Mouse (Mus musculus) layer of hippocampus, adult 8-10 months (tissue): ENCODE data around the gene Siva1. TPM values are rescaled to one million over a fixed set of nuclear protein-coding genes. Genes with fewer than 3 reads are reported as not detected.
A peak's percentile ranks its signal among the peaks of the same experiment; 100 is the strongest.

Experiments
- DNase-seq, 2 experiments: peaks; one replicate each; pipeline ENCODE4 v3.0.0; 2022; ENCODE audit warnings: low spot score in 2 of 2
- total RNA-seq, 4 experiments: library from RNA; stranded (reverse); gene quantifications; 2 replicates each; pipeline ENCODE4 v1.2.4; 2022

Gene Siva1
- 10 to 100 TPM; 20.8 to 23.5 (median 22.1) TPM for total RNA-seq

DNA sequence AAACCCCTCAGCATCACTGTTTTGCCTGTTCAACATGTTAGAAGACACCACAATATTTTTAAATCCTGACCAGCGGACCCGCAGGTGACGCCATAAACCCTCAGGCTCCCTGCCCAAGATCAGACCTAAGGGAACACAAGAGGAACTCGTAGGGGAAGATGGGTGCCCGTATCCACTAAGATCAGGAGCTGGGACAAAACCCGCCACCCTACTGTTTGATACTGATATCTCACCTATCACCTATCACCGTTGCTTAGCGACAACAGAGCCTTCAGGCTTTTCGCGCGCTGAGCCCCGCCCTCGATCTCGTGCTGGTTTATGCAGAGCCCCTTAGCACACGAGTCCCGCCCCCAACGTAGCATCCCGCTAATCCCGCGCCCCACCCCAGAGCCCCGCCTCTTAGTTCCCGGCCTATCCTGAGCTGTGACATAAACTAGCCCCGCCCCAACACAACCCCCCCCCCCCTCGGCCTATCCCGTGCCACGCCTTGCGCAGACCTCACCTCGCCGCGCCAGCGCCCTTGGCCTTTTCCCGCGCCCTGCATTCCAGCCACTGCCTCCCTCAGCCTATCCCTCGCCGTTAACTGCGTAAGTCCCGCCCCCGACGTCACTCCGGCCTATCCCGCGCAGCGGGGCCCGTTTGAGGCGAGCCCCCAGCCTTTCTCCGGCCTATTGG, at the start of gene Siva1:
Siva1 (plus strand) TSS at position 500 of the 675 bp plus-strand sequence.
- DNase-seq = peak; percentile 96 to 97

DNA sequence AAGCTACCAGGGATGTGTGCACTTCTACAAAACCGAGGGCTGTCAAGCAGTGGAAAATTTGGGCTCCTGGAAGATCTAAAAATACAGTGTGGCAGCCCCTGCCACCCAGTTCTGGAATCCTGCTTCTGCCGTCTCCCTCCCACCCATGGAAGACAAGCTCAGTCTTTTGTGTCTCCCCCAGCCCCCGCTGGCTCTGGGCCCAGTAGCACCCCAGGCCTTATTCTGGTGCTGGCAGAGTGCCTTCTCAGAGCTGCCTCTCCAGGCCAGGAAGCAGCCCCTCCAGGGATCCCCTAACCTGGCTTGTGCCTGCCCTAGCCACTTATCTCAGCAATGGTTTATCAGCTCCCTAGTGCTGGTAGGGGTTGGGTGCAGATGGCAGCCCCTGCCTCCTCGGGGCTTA, 49.5 kb upstream of the Siva1 start:
- DNase-seq = no peak

DNA sequence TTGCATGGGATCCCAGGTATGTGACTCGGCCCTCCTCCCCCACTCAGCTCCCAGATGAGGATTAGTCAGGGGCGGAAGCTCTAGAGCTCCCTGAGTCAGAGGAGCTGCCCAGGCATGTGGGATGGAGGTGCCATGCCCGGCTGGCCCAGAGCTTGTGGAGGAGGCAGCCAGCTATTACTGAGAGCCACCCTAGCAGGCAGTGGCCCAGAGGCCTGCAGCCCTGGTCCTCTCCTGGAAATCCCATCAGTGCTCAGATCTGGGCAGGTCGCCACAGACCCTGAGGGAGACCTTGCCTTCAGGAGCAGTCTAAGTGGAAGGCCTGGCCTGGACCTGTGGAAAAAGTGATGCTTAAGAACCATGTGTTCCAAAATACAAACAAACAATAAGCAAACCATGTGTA, 48.9 kb upstream of the Siva1 start:
- no peak for DNase-seq

DNA sequence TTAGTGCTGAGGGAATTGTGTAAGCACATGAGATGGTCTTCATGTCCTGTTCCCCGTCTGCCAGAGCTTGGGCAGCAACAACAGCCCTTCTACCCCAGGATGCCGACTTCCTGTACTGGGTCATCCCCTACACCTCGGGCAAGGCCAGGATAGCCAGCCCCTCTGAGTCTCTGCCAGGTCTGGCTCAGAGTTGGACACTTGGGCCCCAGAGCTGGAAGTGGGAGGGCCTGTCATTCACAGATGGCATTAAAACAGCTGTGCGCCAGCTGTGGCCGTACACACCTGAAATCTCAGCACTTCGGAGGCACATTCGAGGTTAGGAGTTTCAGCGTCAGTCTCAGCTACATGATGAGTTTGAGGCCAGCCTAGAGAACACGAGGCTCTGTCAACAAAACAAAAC, 48.0 kb upstream of the Siva1 start:
- no peak for DNase-seq

DNA sequence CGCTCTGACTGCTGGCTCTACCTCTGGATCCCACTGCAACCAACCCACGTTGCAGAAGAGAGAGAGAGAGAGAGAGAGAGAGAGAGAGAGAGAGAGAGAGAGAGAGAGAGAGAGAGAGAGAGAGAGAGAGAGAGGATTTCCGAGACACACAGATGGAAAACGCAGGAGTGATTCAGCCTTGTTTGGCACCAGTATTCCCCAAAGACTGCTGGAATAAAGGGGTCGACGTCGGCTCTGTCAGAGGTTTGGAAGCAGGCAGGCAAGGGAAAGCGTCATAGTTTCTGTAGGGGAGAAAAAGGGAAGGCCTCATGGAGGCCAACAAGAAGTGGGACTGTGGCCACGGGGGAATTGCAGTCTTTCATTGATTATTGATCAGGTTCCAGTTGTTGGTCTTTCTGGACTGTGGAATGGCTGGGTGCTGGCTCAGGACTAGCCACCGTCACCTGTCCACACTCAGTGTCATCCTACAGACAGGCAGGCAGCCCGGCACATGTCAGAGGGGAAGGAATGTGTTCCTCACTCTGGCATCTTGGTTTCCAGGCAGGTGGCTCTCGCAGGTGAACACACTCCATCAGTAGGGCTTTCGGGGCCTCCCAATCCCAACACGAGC, 47.5 kb upstream of the Siva1 start:
- no peak for DNase-seq

DNA sequence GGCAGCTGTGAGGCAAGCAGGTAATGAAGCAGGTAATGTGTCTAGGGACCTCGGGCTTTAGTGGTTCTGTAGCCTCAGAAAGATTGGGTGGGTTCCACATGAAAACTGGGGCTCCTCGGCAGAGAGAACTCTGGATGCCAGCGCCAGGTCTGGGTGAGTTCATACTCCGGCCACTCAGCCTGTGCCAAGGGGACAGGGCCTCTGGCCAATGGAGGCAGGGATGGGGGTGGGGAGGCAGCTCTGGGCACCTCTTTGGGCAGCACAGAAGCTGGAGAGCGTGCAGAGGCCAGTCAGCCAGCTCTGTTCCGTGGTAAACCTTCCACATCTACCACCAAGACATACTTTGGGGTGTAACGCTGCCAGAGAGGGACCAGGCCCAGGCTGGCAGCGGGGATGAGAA, 46.9 kb upstream of the Siva1 start:
- peak; percentile 63 to 67 for DNase-seq

DNA sequence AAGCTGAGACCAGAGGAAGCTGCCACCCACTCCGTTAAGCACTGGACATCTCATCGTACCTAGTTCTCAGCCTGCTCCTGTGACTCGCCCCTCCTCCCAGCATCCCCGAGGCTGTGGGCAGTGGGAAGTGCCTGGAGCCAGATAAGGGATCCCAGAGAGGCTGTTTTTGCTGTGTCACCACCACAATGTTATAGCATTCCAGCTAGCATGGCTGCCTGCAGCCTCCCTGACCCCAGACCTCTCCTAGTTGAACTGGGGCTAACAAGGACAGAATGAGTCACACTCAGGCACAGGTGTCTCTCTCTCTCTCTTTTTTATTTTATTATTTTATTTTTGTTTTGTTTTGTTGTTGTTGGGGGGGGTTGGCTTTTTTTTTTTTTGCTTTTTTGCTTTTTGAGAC, 45.3 kb upstream of the Siva1 start:
- no peak for DNase-seq

DNA sequence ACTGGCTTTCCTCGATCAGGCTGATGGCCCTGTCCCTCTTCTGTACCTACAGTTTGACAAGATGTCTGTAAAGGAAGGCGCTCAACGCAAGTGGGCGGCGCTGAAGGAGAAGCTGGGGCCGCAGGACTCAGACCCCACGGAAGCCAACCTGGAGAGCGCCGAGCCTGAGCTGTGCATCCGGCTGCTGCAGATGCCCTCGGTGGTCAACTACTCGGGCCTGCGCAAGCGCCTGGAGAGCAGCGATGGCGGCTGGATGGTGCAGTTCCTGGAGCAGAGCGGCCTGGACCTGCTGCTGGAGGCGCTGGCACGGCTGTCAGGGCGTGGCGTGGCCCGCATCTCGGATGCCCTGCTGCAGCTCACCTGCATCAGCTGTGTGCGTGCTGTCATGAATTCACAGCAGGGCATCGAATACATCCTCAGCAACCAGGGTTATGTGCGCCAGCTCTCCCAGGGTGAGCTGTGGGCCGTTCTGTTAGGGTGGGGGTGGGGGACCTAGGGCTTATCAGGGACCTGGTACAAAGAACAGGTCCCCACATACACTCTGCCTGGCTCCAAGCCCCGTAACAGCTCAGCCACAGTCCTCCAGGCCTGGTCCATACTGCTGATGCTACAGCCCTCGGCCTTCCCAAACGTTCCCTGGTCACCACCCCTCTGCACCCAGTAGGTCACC, 44.4 kb upstream of the Siva1 start:
- DNase-seq = no peak

DNA sequence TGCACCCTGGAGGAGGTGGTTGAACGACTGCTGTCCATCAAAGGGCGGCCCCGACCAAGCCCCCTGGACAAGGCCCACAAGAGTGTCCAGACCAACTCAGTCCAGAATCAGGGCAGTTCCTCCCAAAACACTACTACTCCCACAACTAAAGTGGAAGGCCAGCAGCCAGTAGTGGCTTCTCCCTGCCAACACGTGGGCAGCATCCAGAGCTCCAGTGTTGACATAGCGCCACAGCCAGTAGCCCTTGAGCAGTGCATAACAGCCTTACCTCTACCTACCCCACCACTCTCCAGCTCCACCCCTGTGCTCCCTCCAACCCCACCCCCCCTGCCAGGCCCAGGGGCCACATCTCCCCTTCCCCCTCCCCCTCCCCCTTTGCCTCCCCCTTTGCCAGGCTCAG, 40.5 kb upstream of the Siva1 start:
- DNase-seq = no peak

DNA sequence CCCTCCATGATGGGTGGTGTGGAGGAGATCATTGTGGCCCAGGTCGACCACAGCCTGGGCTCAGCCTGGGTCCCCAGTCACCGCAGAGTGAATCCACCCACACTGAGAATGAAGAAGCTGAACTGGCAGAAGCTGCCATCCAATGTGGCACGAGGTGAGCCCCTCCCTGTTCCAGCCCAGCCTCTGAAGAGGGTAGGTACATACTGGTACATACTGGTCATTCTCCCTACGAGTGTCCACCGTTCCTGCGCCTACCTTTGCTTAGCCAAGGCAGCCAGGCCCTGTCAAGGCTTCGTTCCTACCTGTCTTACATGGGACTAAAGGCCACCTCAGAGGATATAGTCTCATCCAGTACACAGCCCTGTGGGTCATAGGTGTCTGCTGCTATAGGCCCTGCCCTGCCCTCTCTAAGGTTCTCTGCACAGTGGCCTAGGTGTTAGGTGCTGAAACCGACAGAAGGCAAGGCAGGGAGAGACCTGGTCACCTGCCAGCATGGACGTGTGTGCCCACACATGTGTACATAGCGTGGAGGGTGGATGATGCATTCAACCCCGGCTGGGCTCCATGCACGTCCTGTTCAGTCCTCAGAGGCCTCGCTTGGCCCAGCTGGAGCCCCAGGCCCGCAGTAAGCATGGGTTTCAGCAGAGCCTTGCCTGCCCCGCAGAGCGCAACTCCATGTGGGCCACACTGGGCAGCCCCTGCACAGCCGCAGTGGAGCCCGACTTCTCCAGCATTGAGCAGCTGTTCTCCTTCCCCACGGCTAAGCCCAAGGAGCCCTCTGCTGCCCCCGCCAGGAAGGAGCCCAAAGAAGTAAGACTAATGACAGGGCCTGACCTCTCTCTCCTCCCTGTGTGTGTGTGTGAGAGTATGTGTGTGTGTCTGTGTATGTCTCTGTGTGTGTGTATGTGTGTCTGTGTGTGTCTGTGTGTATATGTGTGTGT, 39.5 kb upstream of the Siva1 start:
- DNase-seq = peak in 1 of 2 experiments; percentile 44

DNA sequence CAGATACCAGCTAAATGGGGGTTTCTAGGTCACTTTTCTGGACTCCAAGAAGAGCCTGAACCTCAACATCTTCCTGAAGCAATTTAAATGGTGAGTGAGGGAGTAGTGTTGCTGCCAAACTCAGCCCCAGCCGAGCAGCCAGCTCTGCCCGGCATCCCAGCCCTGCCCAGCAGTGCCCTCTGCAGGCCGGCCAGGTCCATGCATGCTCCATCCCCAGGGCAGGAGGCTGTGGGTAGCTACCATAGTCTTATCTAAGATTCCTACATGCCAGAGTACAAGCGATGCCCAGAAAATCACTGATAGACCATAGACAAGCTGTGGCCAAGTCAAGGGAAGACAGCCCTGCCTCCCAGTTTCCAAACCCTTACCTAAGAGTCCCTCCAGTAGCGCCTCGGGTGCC, 38.7 kb upstream of the Siva1 start:
- peak; percentile 64 to 84 for DNase-seq

DNA sequence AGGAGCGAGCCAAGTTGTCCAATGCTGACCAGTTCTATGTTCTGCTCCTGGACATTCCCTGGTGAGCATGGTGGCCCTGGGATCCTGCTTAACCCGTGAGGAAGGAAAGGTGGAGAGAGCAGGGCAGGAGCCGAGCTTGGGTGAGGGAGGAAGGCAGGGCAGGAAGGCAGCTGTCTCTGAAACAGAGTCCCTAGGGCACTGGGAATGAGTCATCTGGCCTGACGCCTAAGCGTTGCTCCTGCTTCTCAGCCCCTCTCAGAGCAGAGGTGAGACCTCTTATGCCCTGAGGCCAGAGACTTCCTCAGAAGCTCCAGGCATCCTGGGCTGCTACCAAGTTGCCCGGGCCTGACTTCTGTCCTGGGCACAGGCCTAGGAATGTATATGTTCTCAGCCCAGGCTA, 37.5 kb upstream of the Siva1 start:
- no peak for DNase-seq

DNA sequence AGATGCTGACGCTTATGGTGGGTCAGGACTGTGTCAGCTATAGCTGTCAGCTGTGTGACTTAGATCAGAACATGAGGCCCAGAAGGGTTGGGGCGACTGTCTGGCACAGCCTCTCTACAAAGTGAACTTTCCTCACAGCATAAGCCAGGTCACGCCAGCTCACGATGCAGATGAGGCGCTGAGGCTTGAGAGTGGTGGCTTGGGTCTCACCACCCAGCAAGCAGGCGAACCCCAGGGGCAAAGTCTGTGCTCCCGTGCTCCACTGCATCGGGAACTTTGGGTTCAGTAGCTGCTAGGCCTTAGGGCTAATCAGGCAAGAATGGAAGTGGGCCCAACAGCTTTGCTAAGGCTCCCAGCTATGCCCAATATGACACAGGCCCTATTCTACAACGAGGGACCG, 35.4 kb upstream of the Siva1 start:
- no peak for DNase-seq

DNA sequence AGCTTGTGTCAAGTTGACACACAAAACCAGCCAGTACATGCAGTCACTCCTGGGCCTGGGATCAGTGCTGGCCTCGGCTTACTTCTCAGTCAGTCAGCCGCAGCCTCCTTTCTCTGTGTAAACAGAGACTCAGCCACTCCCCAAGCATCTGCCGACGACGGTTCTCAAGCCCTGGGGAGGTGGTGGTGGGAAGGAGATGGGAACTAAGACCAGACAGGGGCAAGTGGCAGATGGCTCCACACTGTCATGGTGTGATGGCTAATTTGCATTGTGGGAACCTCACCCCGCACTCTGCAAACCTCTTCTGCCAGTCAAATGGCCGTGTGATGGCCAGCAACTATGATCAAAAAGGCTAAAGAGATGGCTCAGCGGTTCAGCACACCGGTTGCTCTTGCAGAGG, 27.8 kb upstream of the Siva1 start:
- DNase-seq = no peak

DNA sequence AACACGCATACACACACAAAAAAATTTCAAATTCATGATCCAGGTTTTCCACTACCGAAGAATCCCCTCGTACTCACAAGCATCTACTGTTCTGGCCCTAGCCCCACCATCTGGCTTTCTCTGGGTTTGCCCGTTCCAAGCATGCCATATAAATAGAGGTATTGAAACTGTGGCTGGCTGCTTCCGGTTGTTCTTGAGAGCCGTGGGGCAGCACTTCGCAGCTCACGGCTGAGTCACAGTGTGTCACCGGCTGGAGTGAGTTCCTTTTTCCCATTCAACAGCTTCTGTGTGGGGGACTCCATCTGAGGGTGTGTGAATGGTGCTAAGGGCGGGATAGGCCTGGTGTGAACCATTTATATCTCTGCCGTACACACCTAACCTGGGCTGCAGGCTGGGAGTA, 27.3 kb upstream of the Siva1 start:
- peak; percentile 69 to 74 for DNase-seq

DNA sequence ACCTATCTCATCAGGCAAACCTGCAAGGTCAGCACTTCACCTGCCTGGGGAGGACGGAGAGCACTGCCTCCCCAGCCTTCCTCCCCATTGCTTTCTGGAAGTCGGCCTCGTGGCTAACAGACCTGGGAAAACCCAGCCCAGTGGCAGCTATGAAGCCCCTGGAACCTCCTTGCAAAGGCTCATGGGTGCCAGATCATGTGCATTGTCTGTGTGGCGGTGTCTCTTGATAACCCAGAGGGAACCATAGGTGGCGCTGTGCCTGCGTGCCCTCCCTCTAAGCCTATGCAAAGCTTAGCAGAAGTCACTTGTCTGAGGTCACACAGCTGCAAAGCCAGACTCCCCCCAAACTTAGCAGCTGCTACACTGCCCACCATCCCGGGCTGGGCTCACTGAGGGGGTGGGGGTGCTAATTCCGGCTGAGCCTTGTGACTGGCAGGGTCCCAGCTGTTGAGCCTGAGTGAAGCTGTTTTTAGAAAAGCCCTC, 26.5 kb upstream of the Siva1 start:
- peak; percentile 52 to 65 for DNase-seq

DNA sequence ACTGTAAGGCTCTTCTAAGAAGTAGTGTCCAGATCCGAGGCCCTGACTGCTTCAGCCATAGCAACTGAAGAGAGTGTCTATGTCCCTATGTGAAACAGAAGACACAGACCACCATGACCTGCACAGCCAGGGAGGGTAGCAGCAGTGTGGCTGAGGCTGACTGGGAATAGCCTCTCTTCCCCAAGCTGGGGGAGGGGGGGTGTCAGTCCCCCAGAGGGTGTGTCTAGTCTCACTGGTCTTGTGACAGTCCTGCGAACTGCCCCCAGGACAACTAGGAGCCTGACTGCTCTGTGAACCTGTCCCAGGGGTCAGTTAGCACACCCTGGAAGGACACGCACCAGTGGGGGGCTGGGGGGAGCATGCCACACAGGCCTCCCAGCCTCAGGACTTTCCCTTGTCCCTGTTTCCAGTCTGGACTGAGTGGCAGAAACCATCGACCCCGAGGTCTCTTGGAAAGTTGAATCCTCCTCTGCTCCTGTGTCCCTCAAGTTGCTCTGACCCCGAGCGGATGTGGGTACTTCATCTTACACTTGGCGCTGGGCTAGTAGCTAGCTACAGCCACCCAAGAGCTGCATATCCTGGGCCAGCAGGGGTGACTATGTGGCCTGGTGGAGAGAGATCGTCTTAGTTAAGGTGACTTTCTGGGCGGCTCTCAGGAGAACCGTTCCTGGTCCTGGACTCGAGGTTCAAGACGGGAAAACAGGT, 25.3 kb upstream of the Siva1 start:
- no peak for DNase-seq

DNA sequence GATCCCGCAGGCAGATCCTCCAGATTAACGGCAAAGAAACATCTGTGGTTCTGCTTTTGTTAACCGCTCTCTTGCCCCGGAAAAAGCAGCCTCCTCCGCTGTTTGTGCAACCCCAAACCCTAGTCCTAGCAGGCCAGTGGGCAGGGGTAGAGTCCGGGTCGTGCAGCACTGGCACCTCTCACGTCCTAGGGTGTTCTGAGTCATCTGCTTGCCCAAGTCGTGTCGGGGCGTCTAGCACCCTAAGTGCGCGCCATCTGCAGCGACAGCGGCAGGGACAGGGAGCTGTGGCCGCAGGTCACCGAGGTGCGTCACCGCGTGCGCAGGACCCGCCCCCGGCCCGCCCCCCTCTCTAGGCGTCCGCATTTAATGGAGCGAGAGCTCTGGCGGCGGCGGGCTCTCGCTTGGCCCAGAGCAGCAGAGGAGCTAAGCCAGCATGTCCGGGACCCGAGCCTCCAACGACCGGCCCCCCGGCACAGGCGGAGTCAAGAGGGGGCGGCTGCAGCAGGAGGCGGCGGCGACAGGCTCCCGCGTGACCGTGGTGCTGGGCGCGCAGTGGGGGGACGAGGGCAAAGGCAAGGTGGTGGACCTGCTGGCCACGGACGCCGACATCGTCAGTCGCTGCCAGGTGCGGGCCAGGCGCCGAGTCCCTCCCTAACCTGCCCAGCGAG, 24.7 kb upstream of the Siva1 start, which contains the start of gene Adssl1:
Adssl1 (plus strand) TSS at position 360 of the 668 bp plus-strand sequence.
- DNase-seq = no peak

DNA sequence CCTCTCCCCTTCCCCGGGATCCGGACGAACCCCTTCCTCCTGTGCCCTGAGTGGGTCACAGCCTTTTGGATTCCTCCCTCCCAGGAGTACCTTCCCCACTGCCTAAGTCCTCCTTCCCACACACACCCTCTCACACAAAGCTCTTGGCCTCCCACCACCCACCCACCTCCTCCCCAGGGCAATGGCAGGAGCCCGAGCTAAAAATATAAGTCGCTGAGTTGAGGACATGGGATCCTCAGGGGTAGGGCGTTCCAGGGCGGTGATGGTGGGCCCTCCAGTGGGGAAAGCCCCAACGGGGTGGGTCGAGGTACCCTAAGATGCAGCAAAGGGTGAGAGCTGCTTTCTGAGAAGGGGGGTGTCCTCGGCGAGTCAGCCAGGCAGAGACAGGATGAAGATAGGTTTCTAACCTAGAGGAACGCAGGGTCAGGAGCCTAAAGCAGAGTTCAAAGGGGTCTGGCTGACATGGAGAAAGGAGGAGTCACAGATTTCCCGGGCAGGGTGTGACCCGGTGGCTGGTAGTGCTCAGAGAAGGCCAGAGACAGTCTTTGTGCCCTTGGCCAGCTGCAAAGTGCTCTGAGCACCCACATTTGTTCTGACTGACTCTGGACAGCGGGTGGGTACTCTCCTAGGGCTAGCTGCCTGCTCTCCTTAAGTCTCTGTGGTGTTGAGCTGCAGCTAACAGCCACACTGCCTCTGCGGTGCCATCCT, 24.0 kb upstream of the Siva1 start:
- DNase-seq = no peak

DNA sequence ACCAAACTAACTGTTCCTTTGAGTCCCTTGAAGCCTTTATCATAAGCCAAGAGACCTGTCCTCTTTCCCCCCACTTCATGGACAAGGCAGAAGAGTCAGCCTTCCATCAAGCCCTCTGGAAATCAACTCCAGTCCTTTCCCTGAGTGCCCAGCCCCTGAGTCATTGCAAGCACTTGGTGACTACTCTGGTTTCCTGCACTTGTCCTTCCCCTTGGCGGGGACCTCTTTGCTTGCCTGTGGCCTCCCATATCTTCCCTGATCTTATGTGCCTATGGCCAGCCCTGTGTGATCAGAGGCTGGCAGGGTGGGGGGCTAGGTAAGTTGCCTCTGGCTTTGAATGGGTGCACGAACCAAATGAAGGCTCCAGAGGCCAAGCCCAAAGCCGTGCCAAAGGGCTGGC, 22.6 kb upstream of the Siva1 start:
- DNase-seq = no peak
